Mouse (Mus musculus) adrenal gland, postnatal 4 days (tissue): ENCODE results near the gene Nrm. TPM values are rescaled to one million over a fixed set of nuclear protein-coding genes. Genes with fewer than 3 reads are reported as not detected.

ENCODE experiments used
- DNase-seq, 2 experiments: peaks; one replicate each; pipeline ENCODE4 v3.0.0; 2021 to 2022; ENCODE audit warnings: low spot score in 2 of 2, mixed read lengths in 2 of 2
- total RNA-seq, 2 experiments: library from RNA; stranded (reverse); gene quantifications; 2 replicates each; pipeline ENCODE4 v1.2.3; 2021

Nrm gene
- total RNA-seq, 2 experiments from 2014 or later, result 25.8 to 27.1 TPM

DNA sequence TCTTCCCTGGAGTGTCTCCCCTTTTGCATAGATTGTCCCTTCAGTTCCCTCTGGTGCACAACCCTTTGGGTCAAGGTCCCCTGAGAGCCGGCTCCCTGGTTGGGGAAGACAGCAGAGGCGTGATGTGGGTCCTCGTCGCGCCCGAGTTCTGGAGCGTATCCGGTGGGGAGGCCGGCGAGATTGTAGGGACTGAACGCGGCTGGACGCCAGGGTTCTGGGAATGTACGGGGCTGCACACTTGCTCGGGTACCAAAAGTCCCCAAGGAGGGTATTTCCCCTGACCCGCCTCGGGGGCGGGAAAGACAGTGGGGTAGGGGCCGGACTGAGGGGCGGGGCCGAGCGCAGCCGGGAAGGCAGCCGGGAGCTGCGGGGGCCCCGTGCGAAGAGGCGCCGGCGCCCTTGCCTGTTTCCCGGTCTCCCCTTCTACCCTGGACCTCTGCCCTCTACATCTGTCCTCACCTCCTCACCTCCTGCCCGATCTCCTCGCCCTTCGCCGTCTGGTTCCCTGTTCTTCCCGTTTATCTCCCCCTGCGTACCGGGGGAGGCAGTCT, 5.2 kb downstream of the Nrm start:
- peak in 1 of 2 experiments; percentile 51 for DNase-seq

DNA sequence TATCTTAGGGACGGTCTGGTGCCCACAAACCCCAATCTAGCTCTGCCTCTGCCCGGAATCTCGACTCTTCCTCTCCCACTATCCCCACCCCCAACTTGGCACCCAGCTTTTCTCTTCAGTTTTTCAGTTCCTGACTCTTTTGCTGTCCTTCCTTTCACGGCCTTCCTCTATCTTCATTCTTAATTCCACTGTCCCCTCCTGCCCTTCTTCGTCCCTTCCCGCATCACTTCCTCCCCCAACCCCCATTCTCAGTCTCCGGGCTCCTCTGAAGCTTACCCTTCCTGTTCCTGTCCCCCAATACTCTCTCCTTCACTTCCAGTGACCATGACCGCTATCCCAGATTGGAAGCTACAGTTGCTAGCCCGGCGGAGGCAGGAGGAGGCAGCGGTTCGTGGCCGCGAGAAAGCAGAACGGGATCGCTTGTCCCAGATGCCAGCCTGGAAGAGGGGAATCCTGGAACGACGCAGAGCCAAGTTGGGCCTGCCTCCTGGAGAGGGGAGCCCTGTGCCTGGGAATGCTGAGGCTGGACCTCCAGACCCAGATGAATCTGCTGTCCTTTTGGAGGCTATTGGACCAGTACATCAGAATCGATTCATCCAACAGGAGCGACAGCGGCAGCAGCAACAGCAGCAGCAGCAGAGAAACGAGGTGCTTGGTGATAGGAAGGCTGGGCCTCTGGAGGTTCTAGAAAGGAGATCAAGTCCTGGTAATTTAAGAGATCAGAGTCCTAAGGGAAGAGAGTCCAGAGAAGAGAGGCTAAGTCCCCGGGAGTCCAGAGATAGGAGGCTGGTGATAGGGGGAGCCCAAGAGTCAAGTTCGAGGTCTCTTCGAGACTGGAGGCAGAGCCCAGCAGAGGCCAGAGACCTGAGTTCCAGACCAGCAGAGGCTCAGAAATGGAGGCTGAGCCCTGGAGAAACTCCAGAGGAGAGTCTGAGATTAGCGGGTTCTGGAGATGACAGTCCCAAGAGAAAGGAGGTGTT, 6.1 kb downstream of the Nrm start:
- no peak for DNase-seq

DNA sequence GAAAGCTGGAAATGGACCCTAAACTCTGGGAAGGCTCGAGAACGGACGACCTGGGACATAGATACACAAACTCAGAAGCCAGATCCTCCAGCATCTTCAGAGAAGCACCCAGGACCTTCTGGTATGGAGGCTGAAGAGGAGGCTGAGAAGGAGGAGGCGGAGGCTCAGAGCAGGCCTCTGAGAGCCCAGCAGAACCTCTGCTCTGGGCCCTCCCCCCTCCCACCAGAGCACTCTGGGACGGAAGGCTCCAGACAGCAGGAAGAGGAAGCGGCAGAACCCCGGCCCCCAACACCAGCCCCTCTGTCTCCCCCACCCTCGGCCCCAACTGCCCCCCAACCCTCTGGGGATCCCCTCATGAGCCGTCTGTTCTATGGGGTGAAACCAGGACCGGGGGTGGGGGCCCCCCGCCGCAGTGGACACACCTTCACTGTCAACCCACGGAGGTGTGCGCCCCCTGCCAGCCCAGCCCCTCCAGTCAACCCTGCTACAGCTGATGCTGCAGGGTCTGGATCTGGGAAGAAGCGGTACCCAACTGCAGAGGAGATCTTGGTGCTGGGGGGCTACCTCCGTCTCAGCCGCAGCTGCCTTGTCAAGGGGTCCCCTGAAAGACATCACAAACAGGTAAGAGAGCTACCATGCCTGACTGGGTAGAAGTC, 7.2 kb downstream of the Nrm start:
- DNase-seq, result no peak

DNA sequence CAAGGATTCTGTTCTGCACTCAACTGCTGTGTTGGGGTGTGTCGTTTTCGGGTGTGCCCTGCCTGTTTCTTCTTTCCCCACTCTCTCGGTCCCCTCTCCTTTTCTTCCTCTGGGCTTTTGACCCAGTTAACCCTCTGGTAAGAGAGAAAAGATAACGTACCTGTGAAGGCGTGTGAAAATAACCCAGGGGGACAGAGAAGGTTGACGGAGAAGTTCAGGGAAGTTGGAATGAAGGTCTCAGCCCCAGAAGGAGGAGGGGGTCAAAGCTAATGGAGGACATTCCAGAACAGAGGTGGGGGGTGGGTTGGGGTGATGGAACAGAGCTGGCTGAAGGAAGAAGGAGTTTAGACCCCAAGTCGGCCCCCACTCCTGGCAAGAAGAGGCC, 7.8 kb downstream of the Nrm start:
- DNase-seq, result no peak

DNA sequence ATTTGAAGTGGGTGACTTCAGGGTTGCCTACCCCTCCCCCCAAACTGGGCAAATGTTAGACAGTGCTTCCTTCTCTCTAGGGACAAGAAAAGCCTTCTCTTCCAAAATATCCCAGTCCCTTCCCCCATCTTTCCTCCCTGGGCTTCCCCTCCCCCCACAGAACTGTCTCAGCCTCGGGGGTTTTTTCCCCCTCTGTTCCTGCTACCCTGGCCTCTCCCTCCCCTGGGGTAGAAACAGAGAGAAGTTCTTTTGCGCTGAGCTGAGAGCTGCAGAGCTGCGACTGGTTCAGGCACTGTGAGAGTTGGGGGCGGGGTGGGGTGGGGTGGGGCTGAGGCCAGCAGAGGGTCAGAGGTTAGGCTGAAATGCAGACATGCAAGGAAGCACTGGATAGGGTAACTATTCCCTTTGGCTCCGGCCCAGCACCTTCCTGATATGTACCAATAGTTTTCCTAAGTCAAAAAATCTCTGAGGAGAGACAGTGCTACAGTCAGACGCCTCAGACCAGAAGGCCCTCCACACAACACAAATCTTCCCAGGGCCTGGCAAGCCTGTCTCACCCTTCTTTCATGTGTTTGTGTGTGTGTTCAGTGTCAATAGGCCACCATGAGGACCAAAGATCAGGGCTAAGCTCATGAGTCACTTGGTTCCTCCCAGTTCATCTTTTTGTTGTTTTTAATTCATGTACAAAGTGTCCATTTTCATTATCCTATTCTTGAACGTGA, 8.4 kb downstream of the Nrm start:
- DNase-seq, result no peak

DNA sequence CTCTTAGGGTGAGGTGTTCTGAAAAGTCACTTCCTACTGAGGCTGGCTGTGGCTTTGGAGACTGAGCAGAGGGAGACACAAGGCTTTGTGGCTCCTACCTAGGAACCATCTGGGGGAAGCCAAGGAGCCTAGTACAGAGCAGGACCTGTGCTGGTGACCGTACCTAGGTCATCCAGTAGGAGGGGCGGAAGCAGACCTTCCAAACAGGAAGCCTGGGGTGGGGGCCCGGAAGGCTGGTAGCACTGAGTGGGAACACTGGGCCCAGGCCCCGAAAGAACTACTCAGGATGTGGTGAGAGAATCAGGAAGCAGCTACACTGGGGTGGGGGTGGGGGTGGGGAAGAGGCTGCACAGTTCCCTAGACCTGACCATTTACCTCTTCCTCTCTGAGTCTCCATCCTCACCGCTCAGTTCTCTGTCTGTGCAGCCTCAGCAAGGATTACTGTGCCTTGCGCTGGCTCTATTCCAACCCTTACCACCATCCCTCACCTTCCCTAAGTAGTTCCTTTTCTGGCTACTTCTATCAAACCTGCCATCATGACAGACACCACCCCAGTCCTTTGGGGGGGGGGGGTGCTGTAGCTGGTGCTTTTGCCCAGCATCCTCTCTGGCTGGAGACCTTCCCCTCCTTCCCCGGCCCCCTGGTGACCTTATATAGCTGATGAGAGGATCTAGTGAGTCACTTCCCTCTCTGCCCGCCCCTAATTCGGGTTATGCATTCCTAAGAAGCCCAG, 9.2 kb downstream of the Nrm start:
- DNase-seq, result no peak

DNA sequence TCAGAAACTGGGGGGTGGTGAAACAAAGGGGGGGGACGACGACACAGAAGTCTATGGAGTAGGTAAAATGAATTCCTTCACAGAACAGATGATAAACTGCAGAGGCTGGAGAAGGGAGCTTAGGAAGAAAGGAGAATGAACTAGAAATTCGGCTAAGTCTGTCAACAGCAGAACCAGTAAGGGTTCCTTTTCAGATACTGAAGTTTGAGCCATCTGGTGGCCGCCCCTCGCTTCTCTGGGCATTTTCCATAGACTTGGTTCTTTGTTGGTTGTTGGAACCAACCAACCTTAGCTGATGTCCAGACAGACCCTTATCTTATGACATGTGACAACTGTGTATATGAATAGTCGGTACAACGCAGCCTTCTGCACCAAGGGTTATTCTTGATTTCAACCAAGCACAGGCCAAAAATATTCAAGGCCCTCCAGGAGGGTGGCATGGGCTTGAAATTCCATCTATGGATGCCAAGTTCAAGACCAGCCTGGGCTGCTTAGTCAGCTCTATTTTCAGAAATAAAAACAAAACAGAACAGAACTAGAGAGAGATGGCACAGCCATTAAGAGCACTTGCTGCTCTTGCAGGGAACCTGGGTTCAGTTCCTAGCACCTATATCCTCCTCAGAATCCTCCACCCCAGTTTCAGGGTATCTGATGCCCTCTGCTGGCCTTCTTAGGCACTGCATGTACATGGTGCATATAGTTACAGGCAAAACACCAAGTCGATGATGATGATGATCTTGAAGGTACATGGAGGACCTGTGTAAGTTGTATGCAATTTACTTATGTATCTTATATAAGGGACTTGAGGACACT, 10.0 kb downstream of the Nrm start:
- no peak for DNase-seq

DNA sequence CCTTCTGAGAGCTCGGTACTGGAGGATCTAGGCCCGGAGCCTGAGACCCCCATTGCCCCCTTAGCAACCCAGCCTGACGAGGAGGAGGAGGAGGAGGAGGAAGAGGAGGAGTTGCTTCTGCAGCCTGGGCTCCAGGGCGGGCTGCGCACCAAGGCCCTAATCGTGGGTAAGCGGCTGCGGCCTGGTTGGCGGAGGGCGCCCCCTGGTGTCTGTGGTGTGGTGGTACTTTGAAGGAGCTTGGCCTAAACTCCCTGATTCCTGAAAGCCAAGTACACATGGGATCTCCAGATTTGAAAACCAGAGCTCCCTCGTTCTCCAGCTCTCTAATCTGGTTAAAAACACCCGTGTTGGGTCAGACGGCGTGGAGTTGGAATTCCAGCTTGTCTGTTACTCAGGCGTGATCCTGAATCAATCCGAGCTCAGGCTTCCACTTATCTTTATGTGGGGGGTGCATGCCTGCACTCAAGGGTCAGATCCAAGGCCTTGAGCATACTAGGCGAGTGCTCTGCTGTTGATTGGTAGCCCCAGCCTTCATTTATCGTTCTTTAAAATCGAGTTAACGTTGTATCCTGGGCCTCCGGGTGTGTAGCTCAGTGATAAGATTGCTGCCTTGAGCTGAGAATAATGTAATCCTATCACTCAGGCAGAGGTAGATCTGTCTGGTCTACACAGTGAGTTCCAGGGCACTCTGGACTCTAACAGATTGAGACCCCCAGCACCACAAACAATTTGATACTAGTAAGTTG, 12.8 kb downstream of the Nrm start:
- peak; percentile 83 to 86 for DNase-seq

DNA sequence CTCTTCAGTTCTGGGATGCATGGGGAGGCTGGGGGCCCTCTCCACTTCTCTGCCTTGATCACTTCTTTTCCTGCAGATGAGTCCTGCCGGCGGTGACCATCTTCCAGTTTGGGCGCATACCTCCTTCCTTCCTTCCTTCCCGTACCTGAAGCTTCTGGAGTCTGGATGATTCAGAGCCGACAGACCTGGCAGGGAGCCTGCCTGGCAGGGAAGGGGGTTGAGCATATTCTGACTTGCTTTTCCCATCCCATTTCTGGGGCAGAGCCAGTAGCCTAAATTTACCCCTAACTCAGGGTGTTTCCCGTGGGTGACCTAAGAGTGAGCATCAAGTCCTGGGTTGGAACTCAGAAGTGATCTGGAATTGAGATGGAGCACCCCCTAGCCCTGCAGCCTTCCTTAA, 13.6 kb downstream of the Nrm start:
- DNase-seq, result no peak

DNA sequence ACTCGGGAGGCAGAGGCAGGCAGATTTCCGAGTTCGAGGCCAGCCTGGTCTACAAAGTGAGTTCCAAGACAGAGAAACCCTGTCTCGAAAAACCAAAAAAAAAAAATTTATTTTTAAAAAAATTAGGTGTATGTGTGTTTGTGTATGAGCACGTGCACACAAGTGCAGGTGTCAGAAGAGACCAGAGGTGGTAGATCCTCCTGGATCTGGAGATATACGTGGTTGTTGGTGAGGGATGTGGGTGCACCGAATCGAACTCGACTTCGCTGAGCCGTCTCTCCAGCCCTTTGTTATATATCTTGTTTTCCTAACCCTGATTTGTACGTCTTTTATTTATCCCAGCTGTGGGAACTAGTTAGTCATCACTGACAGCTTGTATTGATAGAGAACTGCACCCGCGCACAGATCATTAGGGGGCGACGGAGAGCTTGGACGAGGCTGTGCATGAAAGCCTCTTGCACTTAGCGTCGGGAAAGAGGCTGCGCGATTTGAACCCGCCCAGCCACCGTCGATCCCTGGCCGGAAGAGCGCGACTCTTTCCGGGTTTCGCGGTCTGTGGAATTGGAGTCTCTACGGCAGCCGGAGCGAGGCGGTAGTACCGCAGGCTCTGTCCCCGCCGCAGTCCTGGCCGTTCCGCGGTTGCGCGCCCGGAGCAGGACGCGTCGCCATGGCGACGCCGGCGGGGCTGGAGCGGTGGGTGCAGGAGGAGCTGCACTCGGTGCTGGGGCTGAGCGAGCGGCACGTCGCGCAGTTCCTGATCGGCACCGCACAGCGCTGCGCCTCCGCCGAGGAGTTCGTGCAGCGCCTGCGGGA, 18.3 kb downstream of the Nrm start, which contains the start of gene Dhx16:
Gene Dhx16, plus strand, starts transcription at position 575 of the 813 bp plus-strand sequence.
- DNase-seq, result peak; percentile 74 to 87

DNA sequence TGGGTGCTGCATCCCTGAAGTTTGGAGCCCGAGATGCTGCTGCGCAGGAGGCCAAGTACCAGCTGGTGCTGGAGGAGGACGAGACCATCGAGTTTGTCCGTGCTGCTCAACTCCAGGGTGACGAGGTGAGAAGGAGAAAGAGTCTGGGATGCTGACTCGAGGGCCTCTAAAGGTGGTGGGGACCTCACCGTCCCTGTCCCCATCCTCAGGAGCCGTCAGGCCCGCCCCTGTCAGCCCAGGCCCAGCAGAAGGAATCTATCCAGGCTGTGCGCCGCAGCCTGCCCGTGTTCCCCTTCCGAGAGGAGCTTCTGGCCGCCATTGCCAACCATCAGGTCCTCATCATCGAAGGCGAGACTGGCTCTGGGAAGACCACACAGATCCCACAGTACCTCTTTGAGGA, 21.8 kb downstream of the Nrm start:
- no peak for DNase-seq

DNA sequence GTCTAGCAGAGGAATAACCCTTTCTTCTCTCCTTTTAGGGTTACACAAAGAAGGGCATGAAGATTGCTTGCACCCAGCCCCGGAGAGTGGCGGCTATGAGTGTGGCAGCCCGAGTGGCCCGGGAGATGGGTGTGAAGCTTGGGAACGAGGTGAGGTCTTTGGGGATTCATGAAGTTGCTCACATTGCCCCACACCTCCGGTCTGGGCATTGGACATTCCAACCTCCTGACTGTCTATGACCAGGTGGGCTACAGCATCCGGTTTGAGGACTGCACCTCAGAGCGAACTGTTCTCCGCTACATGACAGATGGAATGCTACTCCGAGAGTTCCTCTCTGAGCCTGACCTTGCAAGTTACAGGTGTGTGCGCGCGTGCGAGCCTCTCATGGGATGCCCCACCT, 22.7 kb downstream of the Nrm start:
- DNase-seq, result no peak

DNA sequence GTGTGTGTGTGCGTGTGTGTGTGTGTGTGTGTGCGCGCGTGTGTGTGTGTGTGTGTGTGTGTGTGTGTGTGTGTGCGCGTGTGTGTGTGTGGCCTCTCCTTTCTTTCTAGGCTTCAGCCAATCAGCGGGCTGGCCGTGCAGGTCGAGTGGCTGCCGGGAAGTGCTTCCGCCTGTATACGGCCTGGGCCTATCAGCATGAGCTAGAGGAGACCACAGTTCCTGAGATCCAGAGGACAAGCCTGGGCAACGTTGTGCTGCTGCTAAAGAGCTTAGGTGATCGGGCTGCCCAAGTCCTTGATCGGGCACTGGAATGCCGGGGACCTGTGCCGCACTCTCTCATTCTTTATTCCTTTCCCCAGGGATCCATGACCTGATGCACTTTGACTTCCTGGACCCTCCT, 26.6 kb downstream of the Nrm start:
- no peak for DNase-seq

DNA sequence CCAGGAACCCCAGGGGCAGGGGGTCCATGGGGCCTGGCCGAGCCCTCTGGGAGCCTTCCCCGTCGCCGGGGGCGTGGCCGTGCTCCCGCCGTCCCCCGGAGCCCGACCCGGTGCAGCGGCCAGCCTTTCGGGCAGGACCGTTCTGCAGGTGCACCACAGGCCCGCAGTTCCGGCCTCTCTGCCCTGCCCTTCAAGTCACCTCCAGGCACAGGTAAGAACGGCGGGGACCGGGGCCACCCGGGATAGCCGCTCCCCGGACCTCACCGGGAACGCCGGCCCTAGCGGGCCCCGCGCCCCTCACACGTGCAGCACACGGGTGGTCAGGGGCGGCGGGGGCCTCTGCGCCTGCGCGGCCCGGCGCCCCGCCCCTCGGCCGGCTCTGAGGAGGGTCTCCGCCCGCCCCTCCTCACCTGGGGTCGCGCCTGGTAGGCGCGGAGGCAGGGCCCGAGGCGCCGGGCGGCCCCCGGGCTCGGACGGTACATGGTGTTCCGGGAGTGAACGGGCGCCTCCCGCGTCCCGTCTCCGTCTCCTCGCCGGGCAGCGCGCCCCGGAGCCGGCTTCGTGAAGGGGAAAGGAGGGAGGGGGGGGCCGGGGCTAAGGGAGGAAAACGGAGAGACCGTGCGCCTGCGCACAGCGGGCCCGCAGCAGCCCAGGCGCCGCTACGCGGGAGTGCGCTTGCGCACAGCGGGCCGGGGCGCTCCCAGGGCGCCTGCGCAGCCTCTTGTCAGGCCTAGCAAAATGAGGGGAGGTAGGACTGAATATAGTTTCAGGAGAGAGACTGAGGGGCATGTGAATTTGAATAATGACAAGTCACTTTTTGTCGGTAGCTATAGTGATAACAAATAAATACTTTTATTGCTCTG, 35.9 kb downstream of the Nrm start, which contains the start of gene 2310061I04Rik:
Gene 2310061I04Rik, minus strand, starts transcription at position 651 of the 863 bp plus-strand sequence.
- DNase-seq, result peak; percentile 77 to 84

DNA sequence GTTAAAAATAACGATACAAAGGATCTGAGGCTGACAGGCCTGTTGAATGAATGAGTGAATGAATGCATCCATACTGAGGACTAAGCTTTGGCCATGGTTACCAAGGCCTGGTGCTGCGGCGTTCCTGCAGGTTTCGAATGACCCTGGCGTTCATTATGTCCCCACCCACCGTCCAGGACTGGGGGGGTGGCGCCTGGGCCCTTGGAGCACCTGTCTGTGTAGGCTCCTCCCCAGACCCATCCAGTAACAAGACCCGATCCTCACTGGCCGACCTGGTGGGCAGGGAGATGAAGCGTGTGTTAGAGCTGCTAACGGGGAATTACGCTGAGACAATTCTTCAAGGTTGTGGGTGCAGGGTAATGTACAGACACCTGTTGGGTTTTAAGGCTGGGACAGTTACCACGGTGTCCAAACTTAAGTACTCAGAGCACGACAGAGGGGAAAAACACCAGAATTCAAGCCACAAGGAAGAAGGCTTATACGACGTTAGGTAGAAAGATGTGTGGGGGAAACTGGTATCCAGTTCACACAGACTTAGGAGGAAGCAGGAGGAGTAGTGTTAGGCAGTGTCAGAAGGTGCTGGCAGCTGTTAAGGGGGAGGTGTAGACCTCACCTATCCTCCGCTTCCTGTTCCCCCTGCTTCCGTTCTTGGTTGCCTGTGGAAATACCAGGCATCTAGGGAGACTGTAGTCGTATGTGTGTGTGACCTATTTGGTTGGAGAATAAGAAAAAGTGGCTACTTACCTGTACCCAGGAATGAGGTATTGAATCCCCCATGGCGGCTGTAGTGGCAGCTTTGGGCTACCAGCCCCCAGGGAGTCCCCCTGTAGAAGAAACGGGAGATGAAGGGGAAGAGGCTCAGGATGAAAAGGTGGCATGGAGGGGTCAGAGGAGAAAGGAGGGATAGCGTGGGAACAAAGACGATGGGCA, 36.8 kb downstream of the Nrm start:
- DNase-seq, result no peak

DNA sequence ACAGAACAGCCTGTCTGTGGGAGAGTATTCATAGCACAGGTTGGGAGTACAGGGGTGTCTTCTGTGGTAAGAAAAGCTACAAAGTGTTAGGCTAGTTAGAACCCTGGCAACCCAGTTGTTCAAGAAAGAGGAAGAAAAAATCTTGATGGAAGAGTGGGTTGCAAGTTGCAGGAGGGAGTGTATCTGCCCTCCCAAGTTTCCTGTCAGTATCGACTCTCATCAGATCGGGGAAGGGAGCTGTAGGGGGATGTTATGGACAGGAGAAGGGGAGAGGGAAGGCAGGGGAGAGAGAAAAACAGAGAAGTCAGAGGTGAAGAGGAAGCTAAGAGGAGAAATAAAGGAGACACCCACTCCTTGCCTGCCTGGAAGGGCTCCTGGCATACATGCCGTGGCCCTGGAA, 39.5 kb downstream of the Nrm start:
- DNase-seq, result no peak
